Mouse (Mus musculus) bone marrow macrophage, adult 2 months (primary cell): Measurements from ENCODE around the gene Mrpl21.

Experiments
- CTCF ChIP-seq: IDR thresholded peaks from 2 replicates; pipeline ENCODE4 v1.5.1; 2012; ENCODE audit warnings: low read depth, mild to moderate bottlenecking, low read length, moderate library complexity
- POLR2A ChIP-seq: IDR thresholded peaks from 2 replicates; pipeline ENCODE4 v1.6.1; 2012; ENCODE audit warnings: mild to moderate bottlenecking, low read depth, low read length, borderline replicate concordance

GRCm38 (mm10) chr19:3266136-3266535 lies 16.6 kb upstream of the Mrpl21 start:
- TF ChIP-seq POLR2A (no peak), CTCF (no peak)
